Mouse (Mus musculus) limb, embryonic 10.5 days (tissue): ENCODE data around the gene Eif3b. TPM values are rescaled to one million over a fixed set of nuclear protein-coding genes. Genes with fewer than 3 reads are reported as not detected.
A peak's percentile ranks its signal among the peaks of the same experiment; 100 is the strongest.

Source experiments
- DNase-seq: peaks from one replicate; pipeline ENCODE4 v3.0.0-alpha.2; 2017; ENCODE audit warnings: low spot score
- H3K27ac ChIP-seq: fragments of 300-500 bp; sonication (generic); 2 replicates; pipeline ENCODE4 v1.5.1; 2016; ENCODE audit warnings: mild to moderate bottlenecking
- H3K27me3 ChIP-seq: fragments of 300-500 bp; sonication (generic); 2 replicates; pipeline ENCODE4 v1.6.1; 2016; ENCODE audit warnings: low read depth, mild to moderate bottlenecking; ENCODE audit not compliant: poor library complexity, severe bottlenecking
- H3K36me3 ChIP-seq: fragments of 300-500 bp; sonication (generic); 2 replicates; pipeline ENCODE4 v1.6.1; 2016; ENCODE audit warnings: mild to moderate bottlenecking, moderate library complexity
- H3K4me1 ChIP-seq: fragments of 300-500 bp; sonication (generic); 2 replicates; pipeline ENCODE4 v1.6.1; 2016
- H3K4me3 ChIP-seq: fragments of 300-500 bp; sonication (generic); 2 replicates; pipeline ENCODE4 v1.5.1; 2016; ENCODE audit warnings: mild to moderate bottlenecking, moderate library complexity
- H3K9me3 ChIP-seq: fragments of 300-500 bp; sonication (generic); replicated peaks from 2 replicates; pipeline ENCODE4 v1.6.1; 2016; ENCODE audit warnings: mild to moderate bottlenecking
- WGBS: fragments of 180-500 bp; shearing (Covaris S2); methylation state at CpG from one replicate; pipeline ENCODE4 v1.1.7; 2016; 5-methylcytosine and 5-hydroxymethylcytosine counted together
- polyA plus RNA-seq: library from polyadenylated mRNA; unstranded; fragments of >200 nt; fragmentation: Nextera tagmentation; extraction: Ambion mirVana; gene quantifications from 2 replicates; pipeline ENCODE4 v1.2.1, GENCODE M21; 2016

Eif3b gene
- polyA plus RNA-seq, 1 experiment from 2014 or later = 201 TPM

DNA sequence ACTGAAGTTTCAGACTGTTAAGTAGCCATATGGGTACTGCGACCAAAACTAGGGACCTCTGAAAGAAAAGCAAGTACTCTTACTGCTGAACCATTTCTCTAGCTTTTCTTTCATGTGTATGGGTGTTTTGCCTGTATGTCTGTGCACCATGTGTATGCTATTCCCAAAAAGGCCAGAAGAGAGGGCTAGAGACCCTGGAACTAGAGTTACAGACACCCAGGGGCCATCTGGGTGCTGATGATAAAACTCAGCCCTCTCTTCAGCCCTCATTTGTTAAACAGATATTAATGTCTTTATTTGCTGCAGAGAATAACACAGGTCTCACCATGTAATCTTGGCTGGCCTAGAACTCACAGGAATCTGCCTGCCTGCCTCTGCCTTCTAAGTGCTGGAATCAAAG lies 34.7 kb upstream of the Eif3b start:
- Histone ChIP-seq H3K9me3 (no peaks in the 10 kb centered on the region), H3K27me3 (no peaks in the 10 kb centered on the region), H3K27ac (peak overlapping the region; percentile 77)

DNA sequence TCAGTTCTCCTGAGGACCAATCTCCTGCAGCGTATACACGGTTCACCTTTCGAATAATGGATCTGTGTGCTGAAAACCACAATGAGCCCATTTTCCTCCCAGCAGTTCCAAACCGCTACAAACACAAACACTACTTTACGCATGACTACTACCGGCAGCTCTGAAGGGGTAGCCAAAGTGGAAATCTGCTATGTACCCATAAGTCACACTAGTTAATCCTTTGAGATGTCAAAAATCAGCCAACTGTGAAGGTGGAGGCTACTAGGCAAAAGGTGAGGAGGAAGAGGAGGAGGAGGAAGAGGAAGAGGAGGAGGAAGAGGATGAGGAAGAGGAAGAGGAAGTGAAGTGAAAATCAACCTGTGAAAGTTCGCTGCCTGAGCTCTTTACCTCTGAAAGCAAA lies 31.9 kb upstream of the Eif3b start:
- no peak overlapping the region for H3K4me3 ChIP-seq
- H3K9me3 ChIP-seq = no peaks in the 10 kb centered on the region
- DNase-seq = no peak
- H3K27me3 ChIP-seq = 0 out of 2 replicates have a peak, but pooled peaks cover 3% of the 10 kb centered on the region
- peaks cover 41% of the 10 kb centered on the region for H3K4me1 ChIP-seq
- no peaks in the 10 kb centered on the region for H3K36me3 ChIP-seq
- H3K27ac ChIP-seq = no peak overlapping the region
- WGBS = 95% methylated on average over 7 of the region's 7 CpGs

More for the DNA sequence above, 34.7 kb upstream of the Eif3b start:
- 86% methylated on average over 1 of the region's 1 CpGs for WGBS
- Histone ChIP-seq H3K36me3 (peaks cover 10% of the 10 kb centered on the region; the same call in 1 of the 2 replicates), H3K4me3 (no peak overlapping the region), H3K4me1 (peaks cover 41% of the 10 kb centered on the region)
- no peak for DNase-seq

DNA sequence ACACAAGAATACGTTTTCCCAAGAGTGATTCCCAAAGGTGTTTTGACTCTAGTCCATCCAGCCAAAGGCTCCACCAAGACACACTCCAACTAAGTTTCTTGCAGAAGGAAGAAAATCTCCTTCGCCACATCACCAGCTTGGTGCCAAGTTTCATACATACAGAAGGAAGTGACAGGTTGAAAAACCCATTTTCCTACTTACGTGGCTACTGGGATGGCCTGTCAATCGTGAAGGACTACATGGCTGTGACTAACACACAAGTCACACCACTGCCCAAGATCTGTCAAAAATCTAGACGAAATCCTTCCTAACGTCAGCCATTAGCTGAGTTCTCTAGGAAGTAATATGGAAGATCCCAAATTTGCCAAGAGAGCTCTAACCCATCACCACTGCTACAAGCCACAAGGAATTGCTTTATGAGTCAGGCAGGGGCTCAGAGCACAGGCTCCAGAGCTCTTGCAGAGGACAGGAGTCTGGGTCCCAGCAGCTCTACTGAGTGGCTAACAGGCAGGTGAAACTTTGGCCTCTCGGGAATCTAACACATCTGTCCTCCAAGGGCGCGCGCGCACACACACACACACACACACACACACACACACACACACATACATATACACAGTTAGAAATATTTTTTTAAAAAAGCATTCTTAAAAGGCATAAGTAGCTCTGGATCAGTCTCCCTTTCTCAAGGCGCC lies 31.2 kb upstream of the Eif3b start:
- no peak for DNase-seq
- Histone ChIP-seq H3K27me3 (0 out of 2 replicates have a peak, but pooled peaks cover 3% of the 10 kb centered on the region), H3K27ac (peak overlapping the region; percentile 84), H3K4me3 (peak overlapping the region; percentile 84), H3K4me1 (peaks cover 41% of the 10 kb centered on the region), H3K9me3 (no peaks in the 10 kb centered on the region), H3K36me3 (no peaks in the 10 kb centered on the region)
- 79% methylated on average over 12 of the region's 12 CpGs for WGBS

DNA sequence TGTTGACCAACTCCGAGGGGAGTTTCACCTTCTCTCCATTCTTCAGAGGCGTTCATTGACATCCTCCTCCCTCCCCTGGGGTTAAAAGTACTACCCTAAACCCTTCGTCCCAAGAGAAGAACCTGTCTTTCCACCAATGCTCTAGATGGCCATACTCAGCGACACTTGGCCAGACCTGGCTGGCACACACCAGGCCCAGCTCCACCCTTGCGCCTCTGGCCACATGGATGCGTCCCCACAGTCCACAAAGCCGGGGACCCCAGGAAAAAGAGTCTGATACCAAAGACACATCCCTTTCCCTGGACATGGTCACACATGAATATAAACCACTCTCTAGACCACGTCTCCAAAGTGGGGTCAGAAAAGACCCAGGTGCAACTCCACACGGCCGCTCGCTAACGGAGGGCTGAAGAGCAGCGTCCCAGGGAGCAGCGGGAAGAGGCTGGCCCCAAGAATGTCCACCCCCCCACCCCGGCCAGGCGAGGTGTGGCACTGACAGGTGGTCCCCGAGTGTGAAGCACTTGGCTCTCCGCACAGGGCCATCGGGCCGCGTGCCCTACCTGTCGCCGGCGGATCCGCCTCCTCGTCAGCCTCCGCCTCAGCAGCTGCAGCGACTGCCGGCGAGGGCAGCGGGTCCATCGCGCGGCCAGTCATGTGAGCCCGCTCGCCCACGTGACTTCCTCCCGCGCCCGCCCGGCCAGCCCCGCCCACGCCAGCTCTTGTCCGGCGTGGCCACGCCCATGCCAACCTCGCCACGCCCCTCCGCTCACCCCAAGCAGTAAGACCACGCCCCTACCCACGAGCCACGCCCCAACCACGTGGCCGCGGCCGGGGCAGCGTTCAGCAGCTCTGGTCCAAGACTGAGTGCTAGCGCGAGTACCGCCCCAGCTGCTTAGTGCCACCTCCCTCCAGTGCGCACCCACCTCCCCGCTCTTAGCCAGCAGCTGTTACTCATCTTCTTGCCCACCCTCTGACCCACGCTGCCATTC lies 30.2 kb upstream of the Eif3b start, which contains the start of gene Snx8:
TSS of gene Snx8 (minus strand) at position 675 of the 989 bp plus-strand sequence.
- WGBS = 1% methylated on average over 63 of the region's 63 CpGs
- peak within 1 kb of the TSS; percentile 84 for H3K27ac ChIP-seq
- H3K36me3 ChIP-seq = no peaks in the 10 kb centered on the region
- H3K27me3 ChIP-seq = 0 out of 2 replicates have a peak, but pooled peaks cover 3% of the 10 kb centered on the region
- H3K4me3 ChIP-seq = peak within 1 kb of the TSS; percentile 84
- DNase-seq = peak; percentile 100
- peaks cover 35% of the 10 kb centered on the region for H3K4me1 ChIP-seq
- H3K9me3 ChIP-seq = no peaks in the 10 kb centered on the region

DNA sequence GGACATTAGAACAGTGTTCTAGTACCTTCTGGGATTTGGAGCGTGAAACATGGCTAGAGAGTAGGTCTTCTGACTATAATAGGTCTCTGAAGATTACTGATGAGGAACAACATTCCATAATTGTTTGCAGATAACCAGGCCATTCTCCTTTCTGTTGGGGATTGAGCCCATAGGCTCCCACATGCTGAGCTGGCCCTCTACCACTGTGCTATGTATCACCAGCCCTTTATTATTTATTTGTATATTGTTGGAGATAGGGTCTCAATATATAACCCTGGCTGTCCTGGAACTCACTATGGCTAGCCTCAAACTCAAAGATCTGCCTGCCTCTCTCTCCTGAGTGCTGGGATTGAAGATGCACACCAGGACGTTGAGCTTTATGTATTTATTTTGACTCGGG lies 29.5 kb upstream of the Eif3b start:
- Histone ChIP-seq H3K9me3 (no peaks in the 10 kb centered on the region), H3K4me3 (peak overlapping the region; percentile 84), H3K27ac (peak overlapping the region; percentile 84), H3K4me1 (peaks cover 30% of the 10 kb centered on the region), H3K27me3 (0 out of 2 replicates have a peak, but pooled peaks cover 3% of the 10 kb centered on the region), H3K36me3 (no peaks in the 10 kb centered on the region)
- DNase-seq = no peak
- WGBS = 65% methylated on average over 3 of the region's 3 CpGs

DNA sequence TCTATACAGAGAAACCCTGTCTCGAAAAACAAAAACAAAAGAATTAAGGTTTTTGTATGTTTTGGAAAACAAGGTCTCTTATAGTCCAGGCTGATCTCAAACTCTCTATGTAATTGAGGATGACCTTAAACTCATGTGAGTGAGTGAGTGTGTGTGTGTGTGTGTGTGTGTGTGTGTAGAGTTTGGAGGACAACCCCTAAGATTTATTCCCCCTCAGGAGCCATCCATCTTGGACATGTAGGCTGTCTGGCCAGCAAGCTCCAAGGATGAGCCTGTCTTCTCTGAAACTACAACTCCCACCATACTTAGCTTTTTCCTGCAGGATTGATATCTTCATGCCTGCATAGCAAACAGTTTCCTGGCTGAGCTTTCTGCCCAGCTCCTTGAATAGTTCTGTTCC lies 27.7 kb upstream of the Eif3b start:
- Histone ChIP-seq H3K4me3 (no peak overlapping the region), H3K4me1 (peaks cover 30% of the 10 kb centered on the region), H3K9me3 (no peaks in the 10 kb centered on the region), H3K27me3 (0 out of 2 replicates have a peak, but pooled peaks cover 3% of the 10 kb centered on the region), H3K27ac (no peak overlapping the region), H3K36me3 (no peaks in the 10 kb centered on the region)
- DNase-seq = no peak
- WGBS = 76% methylated on average over 1 of the region's 1 CpGs

DNA sequence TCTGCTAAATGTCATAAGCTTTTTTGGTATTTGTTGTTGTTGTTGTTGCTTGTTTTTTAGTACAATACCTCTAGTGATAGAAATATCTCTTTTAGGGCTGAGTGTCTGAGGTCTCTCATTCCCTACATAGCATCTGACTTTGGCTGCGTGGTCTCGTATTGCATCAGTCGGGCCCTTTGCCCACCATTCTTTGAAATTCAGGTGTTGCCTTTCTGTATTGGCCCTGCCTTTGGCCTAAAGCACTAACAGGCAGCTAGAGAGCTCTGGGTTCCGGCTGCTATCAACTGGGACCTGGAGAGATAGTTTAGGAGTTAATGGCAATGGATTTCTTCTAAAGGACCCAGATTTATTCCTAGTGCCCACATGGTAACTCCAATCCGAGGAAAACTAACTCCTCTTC lies 27.1 kb upstream of the Eif3b start:
- Histone ChIP-seq H3K4me1 (peaks cover 26% of the 10 kb centered on the region), H3K27ac (no peak overlapping the region), H3K4me3 (no peak overlapping the region), H3K36me3 (no peaks in the 10 kb centered on the region), H3K9me3 (no peaks in the 10 kb centered on the region), H3K27me3 (0 out of 2 replicates have a peak, but pooled peaks cover 3% of the 10 kb centered on the region)
- 91% methylated on average over 5 of the region's 5 CpGs for whole genome bisulfite sequencing
- no peak for DNase-seq

DNA sequence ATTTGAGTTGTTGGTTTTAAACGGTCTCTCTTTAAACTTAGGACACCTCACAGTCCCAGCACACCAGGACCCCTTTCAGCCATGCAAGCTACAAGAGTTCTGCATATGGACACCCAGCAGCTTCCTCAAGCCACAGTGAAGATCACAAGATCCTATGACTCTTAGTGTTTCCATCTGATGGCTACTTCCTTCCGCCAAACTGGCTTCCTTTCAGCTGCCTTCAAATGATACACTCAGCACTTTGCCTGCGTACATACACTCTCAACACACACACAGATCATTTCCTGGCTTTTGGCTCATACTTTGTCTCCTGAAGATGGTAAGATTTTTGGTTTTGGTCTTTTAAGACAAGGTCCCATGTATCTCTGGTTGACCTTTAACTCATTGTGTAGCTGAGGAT lies 26.4 kb upstream of the Eif3b start:
- no peaks in the 10 kb centered on the region for H3K36me3 ChIP-seq
- peaks cover 18% of the 10 kb centered on the region for H3K4me1 ChIP-seq
- H3K9me3 ChIP-seq = no peaks in the 10 kb centered on the region
- H3K27me3 ChIP-seq = 0 out of 2 replicates have a peak, but pooled peaks cover 3% of the 10 kb centered on the region
- no peak for DNase-seq
- H3K4me3 ChIP-seq = no peak overlapping the region
- no peak overlapping the region for H3K27ac ChIP-seq
- 91% methylated on average over 3 of the region's 3 CpGs for WGBS

DNA sequence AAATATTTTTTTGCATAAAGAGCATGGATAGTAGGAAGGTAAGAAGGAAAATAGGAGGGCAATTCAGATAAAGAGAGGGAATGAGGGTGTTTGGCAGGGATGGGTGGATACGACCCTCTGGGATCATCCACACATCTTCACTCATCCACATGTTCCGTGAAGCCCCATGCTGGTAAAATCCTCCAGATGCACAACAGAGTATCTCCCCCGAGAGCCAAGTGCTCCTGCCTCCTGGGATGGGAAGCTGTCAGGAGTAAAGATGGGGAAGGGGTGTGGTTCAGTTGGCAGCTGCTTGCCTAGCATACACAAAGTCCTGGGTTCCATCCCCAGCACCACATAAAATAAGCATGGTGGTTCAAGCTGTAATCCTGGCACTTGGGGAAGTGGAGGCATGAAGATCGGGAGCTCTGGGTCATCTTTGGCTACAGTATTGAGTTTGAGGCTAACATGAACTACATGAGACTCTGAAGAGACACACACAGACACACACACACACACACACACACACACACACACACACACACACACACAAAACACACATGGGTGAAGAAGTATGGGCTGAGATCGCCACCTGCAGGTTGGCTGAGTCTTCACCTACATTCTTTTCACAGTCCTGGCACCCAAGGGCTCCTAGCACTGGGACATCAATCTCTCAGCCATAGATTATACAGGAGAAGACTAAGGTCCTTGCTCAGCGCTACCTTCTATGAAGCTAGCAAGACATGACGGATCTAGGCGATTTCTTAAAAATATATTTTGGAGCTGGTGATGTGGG lies 22.8 kb upstream of the Eif3b start:
- 62% methylated on average over 8 of the region's 8 CpGs for WGBS

DNA sequence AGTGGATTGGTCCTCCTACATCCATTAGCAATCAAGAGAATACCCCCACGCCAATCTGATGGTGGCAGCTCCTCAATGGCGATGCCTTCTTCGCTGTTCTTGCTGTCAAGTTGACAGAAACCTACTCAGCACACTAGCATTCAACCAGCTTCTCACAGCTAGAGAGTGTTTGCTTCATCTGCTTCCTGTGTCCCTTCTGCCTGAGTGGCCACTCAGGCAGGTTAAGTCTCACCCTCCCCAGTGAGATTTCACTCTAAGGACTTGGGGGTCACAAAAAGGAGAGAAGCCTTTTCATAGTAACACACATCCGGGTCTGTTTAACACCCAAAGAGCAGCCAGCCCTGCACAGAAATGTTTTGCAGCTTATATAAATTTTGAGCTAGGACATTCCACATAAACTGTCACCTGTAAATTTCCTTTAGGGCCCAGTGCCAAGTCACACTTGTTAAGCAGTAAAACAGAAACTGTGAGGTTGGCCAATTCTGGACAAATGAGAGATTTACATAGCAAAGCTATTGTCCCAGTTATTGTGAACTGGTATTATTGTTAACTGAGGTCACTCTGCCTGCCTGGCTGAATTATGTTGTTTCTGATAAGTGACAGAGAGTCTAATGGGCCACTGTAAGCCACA lies 16.4 kb upstream of the Eif3b start:
- DNase-seq = no peak
- WGBS = 83% methylated on average over 4 of the region's 4 CpGs
- H3K9me3 ChIP-seq = no peaks in the 10 kb centered on the region
- no peaks in the 10 kb centered on the region for H3K27me3 ChIP-seq
- H3K27ac ChIP-seq = 0 out of 2 replicates have a peak overlapping the region, but pooled peaks have one; percentile 0
- H3K4me1 ChIP-seq = peaks cover 34% of the 10 kb centered on the region
- no peak overlapping the region for H3K4me3 ChIP-seq
- H3K36me3 ChIP-seq = no peaks in the 10 kb centered on the region

More for the DNA sequence above, 22.8 kb upstream of the Eif3b start:
- no peaks in the 10 kb centered on the region for H3K9me3 ChIP-seq
- H3K27me3 ChIP-seq = no peaks in the 10 kb centered on the region
- DNase-seq = no peak
- no peaks in the 10 kb centered on the region for H3K36me3 ChIP-seq
- no peaks in the 10 kb centered on the region for H3K4me1 ChIP-seq
- H3K4me3 ChIP-seq = no peak overlapping the region
- no peak overlapping the region for H3K27ac ChIP-seq

DNA sequence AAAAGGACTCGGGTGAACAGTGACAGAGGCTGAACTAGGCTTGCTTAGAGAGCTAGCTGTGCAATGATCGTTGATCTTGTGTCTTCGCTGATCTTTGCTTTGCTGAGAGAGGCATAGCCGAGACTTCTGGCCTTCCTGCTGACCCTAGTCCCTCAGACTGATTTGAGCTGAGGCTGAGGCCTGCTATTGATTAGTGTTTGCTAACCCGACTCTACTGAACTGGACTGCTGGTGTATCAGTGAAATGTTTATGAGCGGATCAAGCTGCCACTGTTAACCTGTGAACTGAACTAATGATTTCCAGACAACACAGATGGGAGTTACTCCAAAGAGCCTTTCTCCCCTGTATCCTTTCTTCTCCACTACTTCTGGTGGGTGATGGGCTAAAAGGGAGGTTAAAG lies 14.0 kb upstream of the Eif3b start:
- H3K27ac ChIP-seq = peak overlapping the region; percentile 59
- H3K9me3 ChIP-seq = no peaks in the 10 kb centered on the region
- WGBS = 26% methylated on average over 6 of the region's 6 CpGs

DNA sequence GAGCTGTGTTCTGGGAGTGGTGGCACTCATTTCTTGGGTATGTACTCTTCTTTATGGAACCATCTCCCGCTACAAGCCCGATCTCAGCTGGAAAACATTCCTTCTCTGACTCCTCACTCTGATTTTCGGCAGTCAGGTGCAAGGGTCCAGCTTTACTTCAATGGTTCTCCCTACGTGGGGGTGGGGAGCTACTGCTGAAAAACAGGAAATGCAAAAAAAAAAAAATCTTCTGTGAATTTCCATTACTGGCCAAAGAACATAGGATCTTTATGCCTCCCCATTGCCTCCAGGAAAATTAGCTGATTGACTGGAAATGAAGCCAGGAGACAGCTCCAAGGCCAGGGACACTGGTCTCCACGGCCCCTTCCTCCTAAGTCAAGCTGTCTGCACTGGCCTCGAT lies 12.5 kb upstream of the Eif3b start:
- Histone ChIP-seq H3K27me3 (no peaks in the 10 kb centered on the region), H3K4me3 (no peak overlapping the region), H3K27ac (peak overlapping the region; percentile 40), H3K9me3 (no peaks in the 10 kb centered on the region), H3K36me3 (no peaks in the 10 kb centered on the region), H3K4me1 (peaks cover 34% of the 10 kb centered on the region)
- WGBS = 73% methylated on average over 6 of the region's 6 CpGs
- no peak for DNase-seq

More for the DNA sequence above, 14.0 kb upstream of the Eif3b start:
- Histone ChIP-seq H3K36me3 (no peaks in the 10 kb centered on the region), H3K4me3 (no peak overlapping the region), H3K4me1 (peaks cover 34% of the 10 kb centered on the region), H3K27me3 (no peaks in the 10 kb centered on the region)
- DNase-seq = peak; percentile 72
